Mouse (Mus musculus): ENCODE data around the gene Plcb2. TPM values are rescaled to one million over a fixed set of nuclear protein-coding genes. Genes with fewer than 3 reads are reported as not detected.

The Plcb2 gene
- total RNA-seq, 2 experiments from 2014 or later, result 1.3 to 1.7 TPM

GRCm38 (mm10) chr2:118713631-118714030 is 14.6 kb downstream of the Plcb2 start:
- DNase-seq, result no peak

GRCm38 (mm10) chr2:118711038-118711494 is 17.2 kb downstream of the Plcb2 start:
- DNase-seq, result peak; percentile 70

- DNase-seq, result no peak
These were observed 18.5 kb downstream of the Plcb2 start for GRCm38 (mm10) chr2:118709655-118710221.

GRCm38 (mm10) chr2:118708472-118708871 is 19.8 kb downstream of the Plcb2 start:
- DNase-seq, result peak; percentile 44

GRCm38 (mm10) chr2:118706436-118706835 is 21.8 kb downstream of the Plcb2 start:
- no peak for DNase-seq

GRCm38 (mm10) chr2:118703913-118704730 is 24.1 kb downstream of the Plcb2 start, which contains the start of gene Ankrd63:
Ankrd63 (minus strand) TSS chr2:118703963.
- peak; percentile 32 for DNase-seq

GRCm38 (mm10) chr2:118702883-118703761 is 25.1 kb downstream of the Plcb2 start:
- DNase-seq, result peak; percentile 67

- DNase-seq, result no peak
These were observed 26.0 kb downstream of the Plcb2 start for GRCm38 (mm10) chr2:118701971-118702882.

GRCm38 (mm10) chr2:118701161-118701560 is 27.1 kb downstream of the Plcb2 start:
- DNase-seq, result no peak

- DNase-seq, result peak; percentile 94
These were observed 27.8 kb downstream of the Plcb2 start for GRCm38 (mm10) chr2:118700179-118701062.

GRCm38 (mm10) chr2:118697955-118698354 is 30.3 kb downstream of the Plcb2 start:
- no peak for DNase-seq

- DNase-seq, result no peak
These were observed 30.8 kb downstream of the Plcb2 start for GRCm38 (mm10) chr2:118697311-118697877.

- peak; percentile 51 for DNase-seq
These were observed 31.6 kb downstream of the Plcb2 start for GRCm38 (mm10) chr2:118696451-118697308.

- peak; percentile 64 for DNase-seq
These were observed 32.5 kb downstream of the Plcb2 start for GRCm38 (mm10) chr2:118695677-118696232.

- no peak for DNase-seq
These were observed 34.8 kb downstream of the Plcb2 start for GRCm38 (mm10) chr2:118693370-118693966.

- DNase-seq, result peak; percentile 40
These were observed 38.4 kb downstream of the Plcb2 start for GRCm38 (mm10) chr2:118689875-118690274.

- no peak for DNase-seq
These were observed 40.4 kb downstream of the Plcb2 start for GRCm38 (mm10) chr2:118687791-118688190.

GRCm38 (mm10) chr2:118686693-118687092 is 41.5 kb downstream of the Plcb2 start:
- no peak for DNase-seq

Data from heart, postnatal 4 days (tissue).